Mouse (Mus musculus) testis, adult 2 months (tissue): ENCODE measurements around the gene Chn2.

Experiments
- CTCF ChIP-seq: fragments of 200-500 bp; IDR thresholded peaks from 2 replicates; pipeline ENCODE4 v1.5.1; 2012; ENCODE audit warnings: low read depth, mild to moderate bottlenecking, inconsistent platforms, low read length, moderate library complexity; ENCODE audit not compliant: control insufficient read depth, insufficient read depth, insufficient replicate concordance
- POLR2A ChIP-seq: fragments of 200-500 bp; IDR thresholded peaks from 2 replicates; pipeline ENCODE4 v1.6.1; 2012; ENCODE audit warnings: low read depth, mild to moderate bottlenecking, inconsistent platforms, low read length, moderate library complexity; ENCODE audit not compliant: control insufficient read depth

DNA sequence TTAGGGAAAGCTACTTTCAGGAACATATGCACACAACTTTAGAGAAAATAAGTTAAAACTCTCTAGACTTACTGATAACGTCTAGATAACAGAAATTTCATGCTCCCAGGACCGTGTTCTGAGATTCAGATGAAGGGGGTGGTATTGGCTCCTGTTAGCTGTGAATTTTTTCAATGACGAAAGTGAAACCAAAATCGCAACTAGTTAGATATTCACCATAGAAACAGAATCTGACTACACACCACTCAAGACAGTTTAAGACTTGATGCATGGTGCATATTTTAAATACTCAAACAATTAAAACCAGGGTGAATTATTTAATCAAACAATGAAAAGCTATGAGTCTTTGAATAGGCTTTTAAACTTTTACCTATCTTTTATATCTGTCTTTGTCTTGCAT, 48.8 kb downstream of the Chn2 start:
- TF ChIP-seq POLR2A (no peak), CTCF (no peak)
